Mouse (Mus musculus) midbrain, embryonic 12.5 days (tissue): ENCODE data around the gene Sult2b1. TPM values are rescaled to one million over a fixed set of nuclear protein-coding genes. Genes with fewer than 3 reads are reported as not detected.
A peak's percentile ranks its signal among the peaks of the same experiment; 100 is the strongest.

ENCODE experiments used
- ATAC-seq: fragments of 200-750 bp; cut with Nextera tagmentation; 2 replicates; pipeline ENCODE4 v1.8.0; 2017; ENCODE audit warnings: low read depth, moderate TSS enrichment, moderate library complexity; ENCODE audit not compliant: low FRiP score
- H3K27ac ChIP-seq: fragments of 300-500 bp; sonication (generic); replicated peaks from 2 replicates; pipeline ENCODE4 v1.5.1; 2016; ENCODE audit warnings: mild to moderate bottlenecking
- H3K27me3 ChIP-seq: fragments of 300-500 bp; sonication (generic); 2 replicates; pipeline ENCODE4 v1.6.1; 2016; ENCODE audit warnings: mild to moderate bottlenecking
- H3K36me3 ChIP-seq: fragments of 300-500 bp; sonication (generic); 2 replicates; pipeline ENCODE4 v1.6.1; 2016
- H3K4me1 ChIP-seq: fragments of 300-500 bp; sonication (generic); 2 replicates; pipeline ENCODE4 v1.6.1; 2016
- H3K4me2 ChIP-seq: fragments of 300-500 bp; sonication (generic); replicated peaks from 2 replicates; pipeline ENCODE4 v1.6.1; 2016; ENCODE audit warnings: mild to moderate bottlenecking, moderate library complexity
- H3K4me3 ChIP-seq: fragments of 300-500 bp; sonication (generic); 2 replicates; pipeline ENCODE4 v1.5.1; 2016; ENCODE audit warnings: mild to moderate bottlenecking
- H3K9ac ChIP-seq: fragments of 300-500 bp; sonication (generic); replicated peaks from 2 replicates; pipeline ENCODE4 v1.6.1; 2016; ENCODE audit warnings: mild to moderate bottlenecking, moderate library complexity
- H3K9me3 ChIP-seq: fragments of 300-500 bp; sonication (generic); 2 replicates; pipeline ENCODE4 v1.6.1; 2016; ENCODE audit warnings: mild to moderate bottlenecking
- WGBS: fragments of 180-500 bp; shearing (Covaris S2); methylation state at CpG from one replicate; pipeline ENCODE4 v1.1.7; 2016; 5-methylcytosine and 5-hydroxymethylcytosine counted together
- polyA plus RNA-seq: library from polyadenylated mRNA; unstranded; fragments of >200 nt; fragmentation: Nextera tagmentation; extraction: Ambion mirVana; gene quantifications from 2 replicates; pipeline ENCODE4 v1.2.1, GENCODE M21; 2016

The Sult2b1 gene
- polyA plus RNA-seq, 1 experiment from 2014 or later, result 1.5 TPM

- Histone ChIP-seq H3K4me2 (no peak within 1 kb of the TSS), H3K4me3 (no peak within 1 kb of the TSS), H3K9me3 (no peaks in the 10 kb centered on the region), H3K4me1 (peaks cover 32% of the 10 kb centered on the region), H3K36me3 (peaks cover 64% of the 10 kb centered on the region), H3K9ac (no peak within 1 kb of the TSS), H3K27ac (0 out of 2 replicates have a peak within 1 kb of the TSS, but pooled peaks have one; percentile 15), H3K27me3 (no peaks in the 10 kb centered on the region)
- 88% methylated on average over 14 of the region's 14 CpGs for WGBS
- ATAC-seq, result no peak
Observed at GRCm38 (mm10) chr7:45720413-45721233, 63.8 kb downstream of the Sult2b1 start, which contains the start of gene Fam83e. TSS of gene Fam83e (plus strand) at chr7:45721212.

- H3K4me2 ChIP-seq, result peak overlapping the region; percentile 92; the same call in 1 of the 2 replicates
- H3K4me3 ChIP-seq, result peak overlapping the region; percentile 91; the same call in 1 of the 2 replicates
- no peak overlapping the region for H3K27ac ChIP-seq
- ATAC-seq, result no peak
- H3K27me3 ChIP-seq, result no peaks in the 10 kb centered on the region
- peaks cover 56% of the 10 kb centered on the region for H3K36me3 ChIP-seq
- no peak overlapping the region for H3K9ac ChIP-seq
- WGBS, result 92% methylated on average over 16 of the region's 16 CpGs
- peaks cover 35% of the 10 kb centered on the region for H3K4me1 ChIP-seq
- H3K9me3 ChIP-seq, result no peaks in the 10 kb centered on the region
Observed at GRCm38 (mm10) chr7:45719738-45720412, 64.6 kb downstream of the Sult2b1 start.

- WGBS, result 85% methylated on average over 10 of the region's 10 CpGs
- ATAC-seq, result no peak
- peaks cover 42% of the 10 kb centered on the region for H3K4me1 ChIP-seq
Observed at GRCm38 (mm10) chr7:45719180-45719579, 65.3 kb downstream of the Sult2b1 start.

GRCm38 (mm10) chr7:45718331-45718730 lies 66.1 kb downstream of the Sult2b1 start:
- H3K4me2 ChIP-seq, result peak overlapping the region; percentile 92
- under 1% methylated on average over 20 of the region's 20 CpGs for WGBS
- H3K36me3 ChIP-seq, result peaks cover 46% of the 10 kb centered on the region
- H3K27me3 ChIP-seq, result no peaks in the 10 kb centered on the region
- H3K4me3 ChIP-seq, result peak overlapping the region; percentile 91
- peak overlapping the region; percentile 98 for H3K9ac ChIP-seq
- ATAC-seq, result no peak
- no peaks in the 10 kb centered on the region for H3K9me3 ChIP-seq
- peaks cover 46% of the 10 kb centered on the region for H3K4me1 ChIP-seq
- peak overlapping the region; percentile 89 for H3K27ac ChIP-seq

More at GRCm38 (mm10) chr7:45719180-45719579, 65.3 kb downstream of the Sult2b1 start:
- H3K4me2 ChIP-seq, result peak overlapping the region; percentile 92
- peak overlapping the region; percentile 91 for H3K4me3 ChIP-seq
- H3K27me3 ChIP-seq, result no peaks in the 10 kb centered on the region
- peak overlapping the region; percentile 98 for H3K9ac ChIP-seq
- no peaks in the 10 kb centered on the region for H3K9me3 ChIP-seq
- H3K27ac ChIP-seq, result no peak overlapping the region
- H3K36me3 ChIP-seq, result peaks cover 51% of the 10 kb centered on the region

GRCm38 (mm10) chr7:45717918-45718297 lies 66.6 kb downstream of the Sult2b1 start, which contains the start of gene Sphk2:
TSS of gene Sphk2 (minus strand) at chr7:45718002.
- Histone ChIP-seq H3K9me3 (no peaks in the 10 kb centered on the region), H3K4me1 (peaks cover 46% of the 10 kb centered on the region), H3K27ac (peak within 1 kb of the TSS; percentile 89), H3K4me2 (peak within 1 kb of the TSS; percentile 92), H3K4me3 (peak within 1 kb of the TSS; percentile 91), H3K9ac (peak within 1 kb of the TSS; percentile 98), H3K36me3 (peaks cover 46% of the 10 kb centered on the region), H3K27me3 (no peaks in the 10 kb centered on the region)
- ATAC-seq, result peak; percentile 76
- WGBS, result under 1% methylated on average over 41 of the region's 41 CpGs

GRCm38 (mm10) chr7:45716952-45717917 lies 67.2 kb downstream of the Sult2b1 start:
- Histone ChIP-seq H3K36me3 (peaks cover 46% of the 10 kb centered on the region), H3K4me3 (peak overlapping the region; percentile 91), H3K27ac (peak overlapping the region; percentile 89), H3K4me1 (peaks cover 46% of the 10 kb centered on the region), H3K9ac (peak overlapping the region; percentile 98), H3K27me3 (no peaks in the 10 kb centered on the region), H3K9me3 (no peaks in the 10 kb centered on the region), H3K4me2 (peak overlapping the region; percentile 92)
- ATAC-seq, result peak; percentile 16
- WGBS, result 13% methylated on average over 31 of the region's 31 CpGs

GRCm38 (mm10) chr7:45716460-45716857 lies 68.0 kb downstream of the Sult2b1 start:
- H3K4me1 ChIP-seq, result peaks cover 46% of the 10 kb centered on the region
- H3K27me3 ChIP-seq, result no peaks in the 10 kb centered on the region
- H3K36me3 ChIP-seq, result peaks cover 46% of the 10 kb centered on the region
- H3K4me3 ChIP-seq, result peak overlapping the region; percentile 91
- H3K27ac ChIP-seq, result no peak overlapping the region
- ATAC-seq, result no peak
- whole genome bisulfite sequencing, result 87% methylated on average over 3 of the region's 3 CpGs
- peak overlapping the region; percentile 98 for H3K9ac ChIP-seq
- no peaks in the 10 kb centered on the region for H3K9me3 ChIP-seq
- H3K4me2 ChIP-seq, result peak overlapping the region; percentile 92

- Histone ChIP-seq H3K9me3 (no peaks in the 10 kb centered on the region), H3K27me3 (no peaks in the 10 kb centered on the region), H3K36me3 (peaks cover 46% of the 10 kb centered on the region), H3K27ac (peak overlapping the region; percentile 68), H3K9ac (peak overlapping the region; percentile 98), H3K4me2 (peak overlapping the region; percentile 92), H3K4me1 (peaks cover 48% of the 10 kb centered on the region), H3K4me3 (peak overlapping the region; percentile 76)
- 85% methylated on average over 19 of the region's 19 CpGs for WGBS
- no peak for ATAC-seq
Observed at GRCm38 (mm10) chr7:45715741-45716459, 68.6 kb downstream of the Sult2b1 start.

- Histone ChIP-seq H3K4me1 (peaks cover 53% of the 10 kb centered on the region), H3K9me3 (no peaks in the 10 kb centered on the region), H3K4me3 (peak within 1 kb of the TSS; percentile 76), H3K36me3 (peaks cover 46% of the 10 kb centered on the region), H3K4me2 (peak within 1 kb of the TSS; percentile 92), H3K27me3 (no peaks in the 10 kb centered on the region), H3K9ac (peak within 1 kb of the TSS; percentile 98), H3K27ac (peak within 1 kb of the TSS; percentile 68)
- WGBS, result 7% methylated on average over 34 of the region's 34 CpGs
- peak; percentile 90 for ATAC-seq
Observed at GRCm38 (mm10) chr7:45715090-45715708, 69.3 kb downstream of the Sult2b1 start, which contains the start of gene Rpl18. TSS of gene Rpl18 (plus strand) at chr7:45715457.

- Histone ChIP-seq H3K9ac (peak overlapping the region; percentile 81), H3K27ac (peak overlapping the region; percentile 49), H3K4me3 (peak overlapping the region; percentile 76), H3K36me3 (peaks cover 45% of the 10 kb centered on the region), H3K27me3 (no peaks in the 10 kb centered on the region), H3K9me3 (no peaks in the 10 kb centered on the region), H3K4me1 (peaks cover 54% of the 10 kb centered on the region), H3K4me2 (peak overlapping the region; percentile 92)
- 11% methylated on average over 14 of the region's 14 CpGs for WGBS
- peak; percentile 62 for ATAC-seq
Observed at GRCm38 (mm10) chr7:45714630-45715089, 69.8 kb downstream of the Sult2b1 start.
